Mouse (Mus musculus) testis, adult 2 months (tissue): ENCODE measurements around the gene Osbpl9.

Experiments
- CTCF ChIP-seq: fragments of 200-500 bp; IDR thresholded peaks from 2 replicates; pipeline ENCODE4 v1.5.1; 2012; ENCODE audit warnings: low read depth, mild to moderate bottlenecking, inconsistent platforms, low read length, moderate library complexity; ENCODE audit not compliant: control insufficient read depth, insufficient read depth, insufficient replicate concordance
- POLR2A ChIP-seq: fragments of 200-500 bp; IDR thresholded peaks from 2 replicates; pipeline ENCODE4 v1.6.1; 2012; ENCODE audit warnings: low read depth, mild to moderate bottlenecking, inconsistent platforms, low read length, moderate library complexity; ENCODE audit not compliant: control insufficient read depth

DNA sequence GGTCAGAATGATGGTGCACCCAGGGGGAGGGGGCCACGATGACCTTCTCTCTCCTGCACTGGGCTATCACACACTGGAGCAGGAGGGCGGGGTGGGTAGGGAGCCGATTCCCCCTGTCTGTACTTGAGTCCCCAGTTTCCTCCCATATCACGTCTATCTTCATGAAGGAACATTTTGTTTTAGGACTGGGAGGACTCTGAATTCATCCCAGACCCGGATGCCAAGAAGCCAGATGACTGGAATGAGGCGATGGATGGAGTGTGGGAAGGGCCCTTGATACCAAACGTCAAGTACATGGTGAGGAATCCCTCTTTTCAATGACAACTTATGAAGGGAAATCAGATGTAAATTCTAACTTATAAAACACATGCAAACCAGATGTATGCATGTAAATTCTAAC is 42.4 kb upstream of the Osbpl9 start:
- TF ChIP-seq CTCF: no peak
- no peak for TF ChIP-seq POLR2A
